Mouse (Mus musculus) small intestine, adult 2 months (tissue): ENCODE data around the gene Uqcr11. TPM values are rescaled to one million over a fixed set of nuclear protein-coding genes. Genes with fewer than 3 reads are reported as not detected.

ENCODE experiments used
- H3K27ac ChIP-seq: fragments of 200-500 bp; 2 replicates; pipeline ENCODE4 v1.5.1; 2012; ENCODE audit warnings: low read depth, low read length, control low read depth, inconsistent platforms; ENCODE audit not compliant: insufficient read depth
- H3K27me3 ChIP-seq: fragments of 200-500 bp; 2 replicates; pipeline ENCODE4 v1.6.1; 2012; ENCODE audit warnings: mild to moderate bottlenecking, moderate library complexity, low read length, inconsistent platforms; ENCODE audit not compliant: control insufficient read depth, insufficient read depth
- H3K36me3 ChIP-seq: fragments of 200-500 bp; 2 replicates; pipeline ENCODE4 v1.6.1; 2012; ENCODE audit warnings: mild to moderate bottlenecking, low read length, control low read depth, inconsistent platforms; ENCODE audit not compliant: control insufficient read depth, insufficient read depth
- H3K4me1 ChIP-seq: fragments of 200-500 bp; 2 replicates; pipeline ENCODE4 v1.6.1; 2012; ENCODE audit warnings: low read length, inconsistent platforms, mixed read lengths; ENCODE audit not compliant: control insufficient read depth, insufficient read depth, insufficient read length
- H3K4me3 ChIP-seq: fragments of 200-500 bp; 2 replicates; pipeline ENCODE4 v1.5.1; 2012; ENCODE audit warnings: low read depth, mild to moderate bottlenecking, control low read depth, inconsistent platforms, low read length, moderate library complexity
- CTCF ChIP-seq: fragments of 200-500 bp; IDR thresholded peaks from 2 replicates; pipeline ENCODE4 v1.5.1; 2012; ENCODE audit warnings: low read depth, mild to moderate bottlenecking, control low read depth, inconsistent platforms, low read length, moderate library complexity, mixed read lengths; ENCODE audit not compliant: insufficient replicate concordance, insufficient read length; ENCODE audit errors: extremely low read depth
- POLR2A ChIP-seq: fragments of 200-500 bp; IDR thresholded peaks from 2 replicates; pipeline ENCODE4 v1.6.1; 2012; ENCODE audit warnings: low read depth, mild to moderate bottlenecking, control low read depth, inconsistent platforms, low read length, moderate library complexity
- WGBS: fragments of 180-500 bp; shearing (Covaris S2); methylation state at CpG from one replicate; pipeline ENCODE4 v1.1.7; 2018; 5-methylcytosine and 5-hydroxymethylcytosine counted together
- polyA plus RNA-seq: library from polyadenylated mRNA; depleted of rRNA; stranded (reverse); fragments of >200 nt; gene quantifications from 2 replicates; pipeline ENCODE4 v1.2.3, GENCODE M21; 2012

Uqcr11 gene
- polyA plus RNA-seq, 1 experiment, result 2,588 TPM

GRCm38 (mm10) chr10:80388731-80389130 is 17.9 kb downstream of the Uqcr11 start:
- H3K36me3 ChIP-seq, result peaks cover 25% of the 10 kb centered on the region
- H3K4me3 ChIP-seq, result no peak overlapping the region
- H3K4me1 ChIP-seq, result peaks cover 23% of the 10 kb centered on the region
- WGBS, result 52% methylated on average over 2 of the region's 2 CpGs
- TF ChIP-seq CTCF, result no peak
- no peaks in the 10 kb centered on the region for H3K27me3 ChIP-seq
- no peak overlapping the region for H3K27ac ChIP-seq

- WGBS, result 10% methylated on average over 55 of the region's 61 CpGs
- H3K36me3 ChIP-seq, result peaks cover 13% of the 10 kb centered on the region
- TF ChIP-seq CTCF (no peak), POLR2A (peak; percentile 55)
- no peak within 1 kb of the TSS for H3K27ac ChIP-seq
- no peaks in the 10 kb centered on the region for H3K27me3 ChIP-seq
- H3K4me1 ChIP-seq, result peaks cover 19% of the 10 kb centered on the region
- peak within 1 kb of the TSS; percentile 97 for H3K4me3 ChIP-seq
These were observed 19.1 kb downstream of the Uqcr11 start, which contains the start of gene Mex3d for GRCm38 (mm10) chr10:80387522-80387959. TSS of gene Mex3d (minus strand) at chr10:80387659.

GRCm38 (mm10) chr10:80386735-80387471 is 19.7 kb downstream of the Uqcr11 start:
- H3K27ac ChIP-seq, result no peak overlapping the region
- H3K4me1 ChIP-seq, result peaks cover 18% of the 10 kb centered on the region
- TF ChIP-seq CTCF (no peak), POLR2A (no peak)
- H3K27me3 ChIP-seq, result no peaks in the 10 kb centered on the region
- peaks cover 7% of the 10 kb centered on the region; the same call in 1 of the 2 replicates for H3K36me3 ChIP-seq
- peak overlapping the region; percentile 61 for H3K4me3 ChIP-seq
- 1% methylated on average over 94 of the region's 94 CpGs for WGBS

- Histone ChIP-seq H3K4me3 (peak overlapping the region; percentile 61), H3K27me3 (no peaks in the 10 kb centered on the region), H3K4me1 (peaks cover 18% of the 10 kb centered on the region), H3K36me3 (peaks cover 9% of the 10 kb centered on the region), H3K27ac (no peak overlapping the region)
- TF ChIP-seq POLR2A (no peak), CTCF (no peak)
- WGBS, result 6% methylated on average over 34 of the region's 34 CpGs
These were observed 20.6 kb downstream of the Uqcr11 start for GRCm38 (mm10) chr10:80385811-80386734.

GRCm38 (mm10) chr10:80385310-80385709 is 21.3 kb downstream of the Uqcr11 start:
- Histone ChIP-seq H3K27me3 (no peaks in the 10 kb centered on the region), H3K27ac (no peak overlapping the region), H3K4me3 (peak overlapping the region; percentile 61; the same call in 1 of the 2 replicates), H3K36me3 (peaks cover 12% of the 10 kb centered on the region), H3K4me1 (peaks cover 18% of the 10 kb centered on the region)
- TF ChIP-seq POLR2A (no peak), CTCF (no peak)
- 40% methylated on average over 7 of the region's 7 CpGs for WGBS

- no peak overlapping the region for H3K4me3 ChIP-seq
- 85% methylated on average over 7 of the region's 7 CpGs for WGBS
- TF ChIP-seq POLR2A, result no peak
- no peak for TF ChIP-seq CTCF
These were observed 21.9 kb downstream of the Uqcr11 start for GRCm38 (mm10) chr10:80384709-80385108.

More at GRCm38 (mm10) chr10:80384709-80385108, 21.9 kb downstream of the Uqcr11 start:
- H3K4me1 ChIP-seq, result peaks cover 18% of the 10 kb centered on the region
- H3K36me3 ChIP-seq, result peaks cover 12% of the 10 kb centered on the region
- no peaks in the 10 kb centered on the region for H3K27me3 ChIP-seq
- no peak overlapping the region for H3K27ac ChIP-seq
